Mouse (Mus musculus): ENCODE data around the gene Gm17482. TPM values are rescaled to one million over a fixed set of nuclear protein-coding genes. Genes with fewer than 3 reads are reported as not detected.
A peak's percentile ranks its signal among the peaks of the same experiment; 100 is the strongest.

Gm17482 gene
- total RNA-seq, 2 experiments from 2014 or later = not detected

- no peak for DNase-seq (ENCODE audit: low spot score in 2 of 2)
These were observed 64.7 kb downstream of the Gm17482 start for GRCm38 (mm10) chr6:115291823-115292222.

- peak in 1 of 2 experiments; percentile 61 for DNase-seq (ENCODE audit: low spot score in 2 of 2)
These were observed 65.5 kb downstream of the Gm17482 start for GRCm38 (mm10) chr6:115292621-115293020.

GRCm38 (mm10) chr6:115293877-115294276 is 66.7 kb downstream of the Gm17482 start:
- DNase-seq (ENCODE audit: low spot score in 2 of 2) = no peak

- DNase-seq (ENCODE audit: low spot score in 2 of 2) = no peak
These were observed 80.0 kb downstream of the Gm17482 start for GRCm38 (mm10) chr6:115307134-115307533.

Other genes with a start within 250 kb of the Gm17482 start
- 10 to 100 TPM; 17.2 to 18.5 TPM for gene Tamm41, start 189.5 kb upstream of the Gm17482 start, total RNA-seq (2021)
- gene Syn2, start 92.4 kb upstream of the Gm17482 start, total RNA-seq (2021) = 100 to 1,000 TPM; 579 to 589 TPM
- 10 to 100 TPM; 19.9 to 22.0 TPM for gene Timp4, start 24.9 kb downstream of the Gm17482 start, total RNA-seq (2021)
- gene Pparg, start 133.6 kb downstream of the Gm17482 start, total RNA-seq (2021) = 1 to 10 TPM; 2.0 to 2.1 TPM